Mouse (Mus musculus): ENCODE measurements at regions not wholly inside any gene's neighbourhood (a gene's known extent, or its start where the extent isn't known, plus 50 kb on each side); places are given as distances from the start of the nearest gene placed in this dataset.

- DNase-seq (no peak), ATAC-seq (ENCODE audit: low FRiP score, low TSS enrichment) (no peak)
- 95% methylated on average over 2 of the region's 2 CpGs for WGBS
- H3K9me3 ChIP-seq (ENCODE audit: control insufficient read depth, low read length): no peaks in the 10 kb centered on the region
- H3K4me1 ChIP-seq (ENCODE audit: control insufficient read depth, insufficient read depth, low read length): no peaks in the 10 kb centered on the region
- no peak overlapping the region for H3K27ac ChIP-seq (replicated peaks; ENCODE audit: low read depth, low read length)
- H3K9ac ChIP-seq (replicated peaks; ENCODE audit: low read length): no peak overlapping the region
- H3K27me3 ChIP-seq (ENCODE audit: control insufficient read depth, insufficient read depth, low read length): no peaks in the 10 kb centered on the region
- no peak overlapping the region for H3K4me2 ChIP-seq (ENCODE audit: low read length)
- no peaks in the 10 kb centered on the region for H3K36me3 ChIP-seq (ENCODE audit: control insufficient read depth, insufficient read depth, low read length)
- no peak overlapping the region for H3K4me3 ChIP-seq (replicated peaks; ENCODE audit: low read depth, low read length)
These were observed 90.4 kb upstream of the Kazn start for GRCm38 (mm10) chr4:142329600-142329999.

GRCm38 (mm10) chr4:142326511-142326910 lies 87.3 kb upstream of the Kazn start:
- Histone ChIP-seq H3K4me2 (ENCODE audit: low read length) (no peak overlapping the region), H3K9me3 (ENCODE audit: control insufficient read depth, low read length) (no peaks in the 10 kb centered on the region), H3K9ac (replicated peaks; ENCODE audit: low read length) (no peak overlapping the region), H3K27me3 (ENCODE audit: control insufficient read depth, insufficient read depth, low read length) (no peaks in the 10 kb centered on the region), H3K27ac (replicated peaks; ENCODE audit: low read depth, low read length) (no peak overlapping the region), H3K36me3 (ENCODE audit: control insufficient read depth, insufficient read depth, low read length) (no peaks in the 10 kb centered on the region), H3K4me3 (replicated peaks; ENCODE audit: low read depth, low read length) (no peak overlapping the region), H3K4me1 (ENCODE audit: control insufficient read depth, insufficient read depth, low read length) (peaks cover 1% of the 10 kb centered on the region)
- ATAC-seq (ENCODE audit: low FRiP score, low TSS enrichment) (no peak), DNase-seq (no peak)
- 89% methylated on average over 5 of the region's 5 CpGs for WGBS

GRCm38 (mm10) chr4:142321209-142321863 lies 82.1 kb upstream of the Kazn start:
- H3K27me3 ChIP-seq (ENCODE audit: control insufficient read depth, insufficient read depth, low read length): no peaks in the 10 kb centered on the region
- H3K4me3 ChIP-seq (replicated peaks; ENCODE audit: low read depth, low read length): no peak overlapping the region
- WGBS: 24% methylated on average over 14 of the region's 14 CpGs
- no peaks in the 10 kb centered on the region for H3K36me3 ChIP-seq (ENCODE audit: control insufficient read depth, insufficient read depth, low read length)
- DNase-seq (peak; percentile 67), ATAC-seq (ENCODE audit: low FRiP score, low TSS enrichment) (no peak)
- H3K4me2 ChIP-seq (ENCODE audit: low read length): no peak overlapping the region
- no peaks in the 10 kb centered on the region for H3K9me3 ChIP-seq (ENCODE audit: control insufficient read depth, low read length)
- H3K27ac ChIP-seq (replicated peaks; ENCODE audit: low read depth, low read length): peak overlapping the region; percentile 16; the same call in 1 of the 2 replicates
- H3K9ac ChIP-seq (replicated peaks; ENCODE audit: low read length): no peak overlapping the region; the same call in 1 of the 2 replicates
- peaks cover 8% of the 10 kb centered on the region for H3K4me1 ChIP-seq (ENCODE audit: control insufficient read depth, insufficient read depth, low read length)

GRCm38 (mm10) chr4:142310282-142310681 lies 71.1 kb upstream of the Kazn start:
- Histone ChIP-seq H3K4me3 (replicated peaks; ENCODE audit: low read depth, low read length) (no peak overlapping the region), H3K4me2 (ENCODE audit: low read length) (no peak overlapping the region), H3K36me3 (ENCODE audit: control insufficient read depth, insufficient read depth, low read length) (no peaks in the 10 kb centered on the region), H3K4me1 (ENCODE audit: control insufficient read depth, insufficient read depth, low read length) (peaks cover 9% of the 10 kb centered on the region), H3K9ac (replicated peaks; ENCODE audit: low read length) (no peak overlapping the region), H3K9me3 (ENCODE audit: control insufficient read depth, low read length) (peaks cover 8% of the 10 kb centered on the region), H3K27me3 (ENCODE audit: control insufficient read depth, insufficient read depth, low read length) (no peaks in the 10 kb centered on the region), H3K27ac (replicated peaks; ENCODE audit: low read depth, low read length) (0 out of 2 replicates have a peak overlapping the region, but pooled peaks have one; percentile 33)
- DNase-seq: peak; percentile 36
- WGBS: 72% methylated on average over 6 of the region's 6 CpGs
- ATAC-seq (ENCODE audit: low FRiP score, low TSS enrichment): no peak

GRCm38 (mm10) chr4:142308271-142308670 lies 69.1 kb upstream of the Kazn start:
- no peak for ATAC-seq (ENCODE audit: low FRiP score, low TSS enrichment)
- Histone ChIP-seq H3K27me3 (ENCODE audit: control insufficient read depth, insufficient read depth, low read length) (no peaks in the 10 kb centered on the region), H3K9me3 (ENCODE audit: control insufficient read depth, low read length) (peaks cover 8% of the 10 kb centered on the region), H3K36me3 (ENCODE audit: control insufficient read depth, insufficient read depth, low read length) (no peaks in the 10 kb centered on the region), H3K4me2 (ENCODE audit: low read length) (no peak overlapping the region), H3K4me1 (ENCODE audit: control insufficient read depth, insufficient read depth, low read length) (peaks cover 9% of the 10 kb centered on the region), H3K4me3 (replicated peaks; ENCODE audit: low read depth, low read length) (no peak overlapping the region), H3K9ac (replicated peaks; ENCODE audit: low read length) (no peak overlapping the region), H3K27ac (replicated peaks; ENCODE audit: low read depth, low read length) (no peak overlapping the region)
- WGBS: 91% methylated on average over 7 of the region's 7 CpGs
- DNase-seq: no peak

- Histone ChIP-seq H3K4me2 (ENCODE audit: low read length) (no peak overlapping the region), H3K4me1 (ENCODE audit: control insufficient read depth, insufficient read depth, low read length) (peaks cover 14% of the 10 kb centered on the region), H3K9me3 (ENCODE audit: control insufficient read depth, low read length) (peaks cover 8% of the 10 kb centered on the region), H3K27me3 (ENCODE audit: control insufficient read depth, insufficient read depth, low read length) (no peaks in the 10 kb centered on the region), H3K36me3 (ENCODE audit: control insufficient read depth, insufficient read depth, low read length) (no peaks in the 10 kb centered on the region), H3K4me3 (replicated peaks; ENCODE audit: low read depth, low read length) (no peak overlapping the region), H3K9ac (replicated peaks; ENCODE audit: low read length) (no peak overlapping the region), H3K27ac (replicated peaks; ENCODE audit: low read depth, low read length) (no peak overlapping the region)
- DNase-seq (no peak), ATAC-seq (ENCODE audit: low FRiP score, low TSS enrichment) (no peak)
- WGBS: 86% methylated on average over 11 of the region's 11 CpGs
These were observed 68.1 kb upstream of the Kazn start for GRCm38 (mm10) chr4:142307321-142307720.

GRCm38 (mm10) chr4:142306076-142306475 lies 66.9 kb upstream of the Kazn start:
- peaks cover 26% of the 10 kb centered on the region for H3K4me1 ChIP-seq (ENCODE audit: control insufficient read depth, insufficient read depth, low read length)
- H3K9me3 ChIP-seq (ENCODE audit: control insufficient read depth, low read length): peaks cover under 1% of the 10 kb centered on the region; the same call in 1 of the 2 replicates
- WGBS: 44% methylated on average over 14 of the region's 14 CpGs
- no peak overlapping the region for H3K9ac ChIP-seq (replicated peaks; ENCODE audit: low read length)
- no peaks in the 10 kb centered on the region for H3K36me3 ChIP-seq (ENCODE audit: control insufficient read depth, insufficient read depth, low read length)
- ATAC-seq (ENCODE audit: low FRiP score, low TSS enrichment): no peak
- H3K27me3 ChIP-seq (ENCODE audit: control insufficient read depth, insufficient read depth, low read length): no peaks in the 10 kb centered on the region
- H3K4me2 ChIP-seq (ENCODE audit: low read length): no peak overlapping the region
- no peak overlapping the region for H3K27ac ChIP-seq (replicated peaks; ENCODE audit: low read depth, low read length)
- no peak overlapping the region for H3K4me3 ChIP-seq (replicated peaks; ENCODE audit: low read depth, low read length)
- peak; percentile 41 for DNase-seq

- Histone ChIP-seq H3K36me3 (ENCODE audit: control insufficient read depth, insufficient read depth, low read length) (no peaks in the 10 kb centered on the region), H3K9me3 (ENCODE audit: control insufficient read depth, low read length) (no peaks in the 10 kb centered on the region), H3K4me3 (replicated peaks; ENCODE audit: low read depth, low read length) (no peak overlapping the region), H3K9ac (replicated peaks; ENCODE audit: low read length) (no peak overlapping the region), H3K27ac (replicated peaks; ENCODE audit: low read depth, low read length) (0 out of 2 replicates have a peak overlapping the region, but pooled peaks have one; percentile 13), H3K27me3 (ENCODE audit: control insufficient read depth, insufficient read depth, low read length) (no peaks in the 10 kb centered on the region), H3K4me2 (ENCODE audit: low read length) (no peak overlapping the region), H3K4me1 (ENCODE audit: control insufficient read depth, insufficient read depth, low read length) (peaks cover 39% of the 10 kb centered on the region)
- ATAC-seq (ENCODE audit: low FRiP score, low TSS enrichment) (no peak), DNase-seq (peak; percentile 35)
- 75% methylated on average over 10 of the region's 10 CpGs for WGBS
These were observed 64.3 kb upstream of the Kazn start for GRCm38 (mm10) chr4:142303374-142304020.

GRCm38 (mm10) chr4:142302724-142303120 lies 63.5 kb upstream of the Kazn start:
- no peak for DNase-seq
- peaks cover 40% of the 10 kb centered on the region for H3K4me1 ChIP-seq (ENCODE audit: control insufficient read depth, insufficient read depth, low read length)
- H3K36me3 ChIP-seq (ENCODE audit: control insufficient read depth, insufficient read depth, low read length): no peaks in the 10 kb centered on the region
- 37% methylated on average over 2 of the region's 2 CpGs for WGBS
- ATAC-seq (ENCODE audit: low FRiP score, low TSS enrichment): no peak
- H3K4me3 ChIP-seq (replicated peaks; ENCODE audit: low read depth, low read length): no peak overlapping the region
- H3K9me3 ChIP-seq (ENCODE audit: control insufficient read depth, low read length): no peaks in the 10 kb centered on the region
- no peak overlapping the region for H3K4me2 ChIP-seq (ENCODE audit: low read length)
- H3K27ac ChIP-seq (replicated peaks; ENCODE audit: low read depth, low read length): peak overlapping the region; percentile 64
- H3K27me3 ChIP-seq (ENCODE audit: control insufficient read depth, insufficient read depth, low read length): no peaks in the 10 kb centered on the region
- peak overlapping the region; percentile 12 for H3K9ac ChIP-seq (replicated peaks; ENCODE audit: low read length)
